Mouse (Mus musculus): ENCODE measurements at regions not wholly inside any gene's neighbourhood (a gene's known extent, or its start where the extent isn't known, plus 50 kb on each side); places are given as distances from the start of the nearest gene placed in this dataset.

GRCm38 (mm10) chr11:19351243-19351787 is 332.5 kb upstream of the Meis1 start:
- no peak for DNase-seq (ENCODE audit: low spot score)

GRCm38 (mm10) chr11:19353706-19354105 is 334.9 kb upstream of the Meis1 start:
- DNase-seq (ENCODE audit: low spot score) = no peak

GRCm38 (mm10) chr11:19355179-19355578 is 336.4 kb upstream of the Meis1 start:
- DNase-seq (ENCODE audit: low spot score) = no peak

GRCm38 (mm10) chr11:19356151-19356550 is 337.4 kb upstream of the Meis1 start:
- DNase-seq (ENCODE audit: low spot score) = no peak

GRCm38 (mm10) chr11:19369152-19369551 is 350.4 kb upstream of the Meis1 start:
- no peak for DNase-seq (ENCODE audit: low spot score)

- DNase-seq (ENCODE audit: low spot score) = no peak
Measured at GRCm38 (mm10) chr11:19373476-19373875, 354.7 kb upstream of the Meis1 start.

GRCm38 (mm10) chr11:19380935-19381334 is 362.1 kb upstream of the Meis1 start:
- no peak for DNase-seq (ENCODE audit: low spot score)

GRCm38 (mm10) chr11:19389136-19389535 is 370.4 kb upstream of the Meis1 start:
- no peak for DNase-seq (ENCODE audit: low spot score)

GRCm38 (mm10) chr11:19392190-19392589 is 373.4 kb upstream of the Meis1 start:
- DNase-seq (ENCODE audit: low spot score) = no peak

- peak; percentile 13 for DNase-seq (ENCODE audit: low spot score)
Measured at GRCm38 (mm10) chr11:19394372-19394771, 375.6 kb upstream of the Meis1 start.

- DNase-seq (ENCODE audit: low spot score) = no peak
Measured at GRCm38 (mm10) chr11:19400396-19400795, 381.6 kb upstream of the Meis1 start.

- DNase-seq (ENCODE audit: low spot score) = no peak
Measured at GRCm38 (mm10) chr11:19420143-19420542, 401.4 kb upstream of the Meis1 start.

GRCm38 (mm10) chr11:19423268-19423667 is 404.5 kb upstream of the Meis1 start:
- DNase-seq (ENCODE audit: low spot score) = no peak

GRCm38 (mm10) chr11:19423841-19424815 is 405.3 kb upstream of the Meis1 start:
- no peak for DNase-seq (ENCODE audit: low spot score)

GRCm38 (mm10) chr11:19427559-19427958 is 408.8 kb upstream of the Meis1 start:
- DNase-seq (ENCODE audit: low spot score) = no peak

- no peak for DNase-seq (ENCODE audit: low spot score)
Measured at GRCm38 (mm10) chr11:19433680-19434619, 415.2 kb upstream of the Meis1 start.

- no peak for DNase-seq (ENCODE audit: low spot score)
Measured at GRCm38 (mm10) chr11:19438385-19438784, 419.6 kb upstream of the Meis1 start.

- no peak for DNase-seq (ENCODE audit: low spot score)
Measured at GRCm38 (mm10) chr11:19441936-19442335, 423.2 kb upstream of the Meis1 start.

GRCm38 (mm10) chr11:19455391-19456290 is 436.9 kb upstream of the Meis1 start:
- DNase-seq (ENCODE audit: low spot score) = no peak

- no peak for DNase-seq (ENCODE audit: low spot score)
Measured at GRCm38 (mm10) chr11:19456577-19456976, 437.8 kb upstream of the Meis1 start.

GRCm38 (mm10) chr11:19463730-19464358 is 445.1 kb upstream of the Meis1 start:
- no peak for DNase-seq (ENCODE audit: low spot score)
